Mouse (Mus musculus) forebrain, embryonic 13.5 days (tissue): ENCODE results near the gene 1810009A15Rik. TPM values are rescaled to one million over a fixed set of nuclear protein-coding genes. Genes with fewer than 3 reads are reported as not detected.
A peak's percentile ranks its signal among the peaks of the same experiment; 100 is the strongest.

Source experiments
- ATAC-seq: fragments of 200-750 bp; cut with Nextera tagmentation; 2 replicates; pipeline ENCODE4 v1.8.0; 2017
- H3K27ac ChIP-seq: fragments of 300-500 bp; sonication (generic); 2 replicates; pipeline ENCODE4 v1.5.1; 2015; ENCODE audit warnings: inconsistent platforms, mild to moderate bottlenecking, moderate library complexity
- H3K27me3 ChIP-seq: fragments of 300-500 bp; sonication (generic); 2 replicates; pipeline ENCODE4 v1.6.1; 2015; ENCODE audit warnings: mild to moderate bottlenecking, inconsistent platforms
- H3K36me3 ChIP-seq: fragments of 300-500 bp; sonication (generic); 2 replicates; pipeline ENCODE4 v1.6.1; 2015; ENCODE audit warnings: mild to moderate bottlenecking, inconsistent platforms; ENCODE audit not compliant: poor library complexity, severe bottlenecking
- H3K4me1 ChIP-seq: fragments of 300-500 bp; sonication (generic); 2 replicates; pipeline ENCODE4 v1.6.1; 2015; ENCODE audit warnings: inconsistent platforms
- H3K4me2 ChIP-seq: fragments of 300-500 bp; sonication (generic); 2 replicates; pipeline ENCODE4 v1.6.1; 2015; ENCODE audit warnings: inconsistent platforms, mild to moderate bottlenecking, moderate library complexity
- H3K4me3 ChIP-seq: fragments of 300-500 bp; sonication (generic); 2 replicates; pipeline ENCODE4 v1.5.1; 2015; ENCODE audit warnings: mild to moderate bottlenecking, inconsistent platforms
- H3K9ac ChIP-seq: fragments of 300-500 bp; sonication (generic); 2 replicates; pipeline ENCODE4 v1.6.1; 2015; ENCODE audit warnings: mild to moderate bottlenecking, inconsistent platforms
- H3K9me3 ChIP-seq: fragments of 300-500 bp; sonication (generic); replicated peaks from 2 replicates; pipeline ENCODE4 v1.6.1; 2016; ENCODE audit warnings: inconsistent platforms
- WGBS: fragments of 180-500 bp; shearing (Covaris S2); methylation state at CpG from one replicate; pipeline ENCODE4 v1.1.7; 2015; 5-methylcytosine and 5-hydroxymethylcytosine counted together
- microRNA-seq: library from miRNA; unstranded; fragments of <30 nt; microRNA quantifications from one replicate; pipeline ENCODE4, GENCODE M21; 2016
- polyA plus RNA-seq: library from polyadenylated mRNA; unstranded; fragments of >200 nt; fragmentation: Nextera tagmentation; extraction: Ambion mirVana; gene quantifications from 2 replicates; pipeline ENCODE4 v1.2.1, GENCODE M21; 2015

The 1810009A15Rik gene
- polyA plus RNA-seq, 1 experiment from 2014 or later: 97.7 TPM

DNA sequence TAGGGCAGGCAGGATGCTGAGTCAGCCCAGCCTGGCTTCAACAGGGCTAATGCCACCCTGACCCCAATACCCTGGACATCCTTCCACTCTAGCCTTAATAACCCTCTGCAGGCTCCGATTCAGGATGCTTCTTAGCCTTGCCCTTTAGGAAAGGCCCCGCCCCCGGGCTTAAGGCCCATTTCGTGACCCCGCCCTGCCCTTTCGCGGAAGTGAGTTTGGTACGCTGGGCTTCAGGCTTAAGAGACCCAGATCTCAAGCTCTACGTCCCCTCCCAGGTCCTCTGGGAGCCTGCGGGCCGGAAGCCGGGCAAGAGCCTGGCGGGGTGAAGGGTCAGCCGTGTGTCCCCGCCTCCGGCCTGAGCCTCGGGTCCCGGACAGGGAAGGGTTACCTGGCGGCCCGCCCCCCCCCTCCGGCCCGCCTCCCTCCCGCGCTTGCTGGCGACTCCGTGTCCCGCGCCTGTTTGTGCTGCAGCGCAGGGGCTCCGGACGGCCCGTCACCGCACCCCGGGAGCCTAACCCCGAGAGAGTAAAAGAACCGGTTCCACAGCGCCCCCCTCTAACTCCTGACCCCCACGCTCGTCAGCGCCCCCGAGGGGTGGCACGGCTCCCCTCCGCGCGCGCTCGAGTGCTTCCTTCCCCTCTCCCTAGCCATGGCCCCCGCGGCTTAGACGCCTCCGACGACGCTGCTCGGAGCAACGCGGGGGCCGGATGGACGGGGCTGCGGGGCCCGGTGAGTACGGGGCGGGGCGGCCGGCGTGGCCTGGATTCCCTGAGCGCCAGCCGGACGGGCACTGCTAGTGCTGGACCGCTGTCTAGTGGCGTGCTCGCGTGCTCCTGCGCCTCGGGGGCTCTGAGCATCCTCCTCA, 40.8 kb downstream of the 1810009A15Rik start, which contains the start of the genes Rom1 and Eml3:
TSS of gene Rom1 (minus strand) at position 133 of the 865 bp plus-strand sequence.
TSS of gene Eml3 (plus strand) at position 329 of the 865 bp plus-strand sequence.
- ATAC-seq: peak; percentile 58
- H3K9ac ChIP-seq: peak within 1 kb of the TSS; percentile 77
- no peak within 1 kb of the TSS; the same call in 1 of the 2 replicates for H3K27ac ChIP-seq

GRCm38 (mm10) chr19:8930117-8930516, 41.5 kb downstream of the 1810009A15Rik start:
- Histone ChIP-seq H3K4me3 (peak overlapping the region; percentile 56), H3K36me3 (peaks cover 44% of the 10 kb centered on the region), H3K9ac (peak overlapping the region; percentile 77), H3K4me2 (peak overlapping the region; percentile 76), H3K27me3 (peaks cover 11% of the 10 kb centered on the region), H3K4me1 (peaks cover 20% of the 10 kb centered on the region), H3K27ac (no peak overlapping the region), H3K9me3 (no peaks in the 10 kb centered on the region)
- 19% methylated on average over 11 of the region's 11 CpGs for WGBS
- peak; percentile 23; the same call in 1 of the 2 replicates for ATAC-seq

More for the DNA sequence above, 40.8 kb downstream of the 1810009A15Rik start, which contains the start of the genes Rom1 and Eml3:
- peak within 1 kb of the TSS; percentile 76 for H3K4me2 ChIP-seq
- WGBS: under 1% methylated on average over 68 of the region's 74 CpGs
- H3K36me3 ChIP-seq: peaks cover 44% of the 10 kb centered on the region
- peaks cover 11% of the 10 kb centered on the region for H3K27me3 ChIP-seq
- peaks cover 20% of the 10 kb centered on the region for H3K4me1 ChIP-seq
- no peaks in the 10 kb centered on the region for H3K9me3 ChIP-seq
- peak within 1 kb of the TSS; percentile 56 for H3K4me3 ChIP-seq

DNA sequence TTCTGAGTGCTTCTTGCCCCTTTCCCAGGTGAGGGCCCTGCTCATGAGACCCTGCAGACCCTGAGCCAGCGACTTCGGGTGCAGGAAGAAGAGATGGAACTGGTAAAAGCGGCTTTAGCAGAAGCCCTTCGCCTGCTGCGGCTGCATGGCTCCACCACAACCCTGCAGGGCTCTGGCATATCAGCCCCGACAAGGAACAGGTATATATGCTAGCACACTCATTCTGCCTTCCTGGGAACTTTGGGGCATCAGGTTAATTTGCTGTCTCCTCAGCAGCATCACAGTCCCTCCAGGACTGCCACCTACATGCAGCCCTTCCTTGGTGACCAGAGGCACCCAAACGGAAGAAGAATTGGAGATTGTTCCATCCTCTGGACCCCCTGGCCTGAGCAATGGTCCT, 42.1 kb downstream of the 1810009A15Rik start:
- Histone ChIP-seq H3K4me2 (peak overlapping the region; percentile 76), H3K4me3 (0 out of 2 replicates have a peak overlapping the region, but pooled peaks have one; percentile 56), H3K4me1 (peaks cover 20% of the 10 kb centered on the region), H3K27me3 (peaks cover 11% of the 10 kb centered on the region), H3K27ac (no peak overlapping the region), H3K9ac (peak overlapping the region; percentile 28; the same call in 1 of the 2 replicates), H3K36me3 (peaks cover 41% of the 10 kb centered on the region), H3K9me3 (no peaks in the 10 kb centered on the region)
- WGBS: 83% methylated on average over 7 of the region's 7 CpGs
- no peak for ATAC-seq

GRCm38 (mm10) chr19:8936736-8937135, 48.1 kb downstream of the 1810009A15Rik start:
- H3K4me2 ChIP-seq: no peak overlapping the region
- no peaks in the 10 kb centered on the region for H3K9me3 ChIP-seq
- H3K9ac ChIP-seq: no peak overlapping the region
- peaks cover 22% of the 10 kb centered on the region; the same call in 1 of the 2 replicates for H3K36me3 ChIP-seq
- H3K27ac ChIP-seq: no peak overlapping the region
- H3K27me3 ChIP-seq: no peaks in the 10 kb centered on the region
- H3K4me1 ChIP-seq: peaks cover 7% of the 10 kb centered on the region
- no peak overlapping the region for H3K4me3 ChIP-seq
- 88% methylated on average over 2 of the region's 2 CpGs for WGBS
- no peak for ATAC-seq

Small RNA genes within 50 kb of the gene (microRNA-seq; reads per million reads assigned to microRNA genes)
- 0.80 reads per million for gene Mir5136

Other genes with a start within 250 kb of the 1810009A15Rik start
- gene Chrm1, start 225.1 kb upstream of the 1810009A15Rik start, polyA plus RNA-seq: 0.94 and 1.3 TPM in 2 replicates
- gene Slc3a2, start 165.5 kb upstream of the 1810009A15Rik start, polyA plus RNA-seq: 135 and 143 TPM in 2 replicates
- 92.0 and 97.4 TPM in 2 replicates for gene Wdr74, start 153.0 kb upstream of the 1810009A15Rik start, polyA plus RNA-seq
- 1.9 and 3.7 TPM in 2 replicates for gene 1700092M07Rik, start 148.1 kb upstream of the 1810009A15Rik start, polyA plus RNA-seq
- gene Stx5a, start 147.4 kb upstream of the 1810009A15Rik start, polyA plus RNA-seq: 117 and 118 TPM in 2 replicates
- gene Nxf1, start 131.8 kb upstream of the 1810009A15Rik start, polyA plus RNA-seq: 194 and 211 TPM in 2 replicates
- 260 and 261 TPM in 2 replicates for gene Tmem223, start 117.9 kb upstream of the 1810009A15Rik start, polyA plus RNA-seq
- gene Tmem179b, start 114.4 kb upstream of the 1810009A15Rik start, polyA plus RNA-seq: 35.9 and 36.5 TPM in 2 replicates
- 30.1 and 33.0 TPM in 2 replicates for gene Taf6l, start 102.4 kb upstream of the 1810009A15Rik start, polyA plus RNA-seq
- 174 and 190 TPM in 2 replicates for gene Polr2g, start 90.3 kb upstream of the 1810009A15Rik start, polyA plus RNA-seq
- gene Zbtb3, start 86.3 kb upstream of the 1810009A15Rik start, polyA plus RNA-seq: 7.9 and 8.5 TPM in 2 replicates
- 86.1 and 89.1 TPM in 2 replicates for gene Ttc9c, start 69.5 kb upstream of the 1810009A15Rik start, polyA plus RNA-seq
- gene Hnrnpul2, start 68.8 kb upstream of the 1810009A15Rik start, polyA plus RNA-seq: 6.4 and 6.8 TPM in 2 replicates
- not detected in 2 replicates for gene AC129217.1, start 59.1 kb upstream of the 1810009A15Rik start, polyA plus RNA-seq
- 66.9 and 72.1 TPM in 2 replicates for gene Bscl2, start 51.4 kb upstream of the 1810009A15Rik start, polyA plus RNA-seq
- 198 and 204 TPM in 2 replicates for gene Gng3, start 49.7 kb upstream of the 1810009A15Rik start, polyA plus RNA-seq
- gene Lrrn4cl, start 38.1 kb upstream of the 1810009A15Rik start, polyA plus RNA-seq: 0.28 and 0.39 TPM in 2 replicates
- gene Ubxn1, start 17.4 kb upstream of the 1810009A15Rik start, polyA plus RNA-seq: 188 and 194 TPM in 2 replicates
- gene Uqcc3, start 7.9 kb upstream of the 1810009A15Rik start, polyA plus RNA-seq: 61.8 and 64.6 TPM in 2 replicates
- gene Lbhd1, start 5.1 kb upstream of the 1810009A15Rik start, polyA plus RNA-seq: 73.6 and 85.7 TPM in 2 replicates
- gene Gm49403, start 4.9 kb upstream of the 1810009A15Rik start, polyA plus RNA-seq: not detected in 2 replicates
- gene Gm49416, start 73 bp downstream of the 1810009A15Rik start, polyA plus RNA-seq: not detected in 2 replicates
- gene Ints5, start 4.2 kb downstream of the 1810009A15Rik start, polyA plus RNA-seq: 37.9 and 44.5 TPM in 2 replicates
- gene Ganab, start 9.2 kb downstream of the 1810009A15Rik start, polyA plus RNA-seq: 83.6 and 91.5 TPM in 2 replicates
- 66.4 and 69.5 TPM in 2 replicates for gene B3gat3, start 31.5 kb downstream of the 1810009A15Rik start, polyA plus RNA-seq
- 1.2 and 1.3 TPM in 2 replicates for gene Rom1, start 40.5 kb downstream of the 1810009A15Rik start, polyA plus RNA-seq
- gene Eml3, start 40.7 kb downstream of the 1810009A15Rik start, polyA plus RNA-seq: 8.9 and 9.6 TPM in 2 replicates
- gene Mta2, start 53.0 kb downstream of the 1810009A15Rik start, polyA plus RNA-seq: 178 and 180 TPM in 2 replicates
- gene Tut1, start 65.0 kb downstream of the 1810009A15Rik start, polyA plus RNA-seq: 35.3 and 36.7 TPM in 2 replicates
- gene Eef1g, start 78.2 kb downstream of the 1810009A15Rik start, polyA plus RNA-seq: 369 and 373 TPM in 2 replicates
- gene Ahnak, start 100.4 kb downstream of the 1810009A15Rik start, polyA plus RNA-seq: 2.8 and 3.0 TPM in 2 replicates
- not detected in 2 replicates for gene Scgb1a1, start 199.1 kb downstream of the 1810009A15Rik start, polyA plus RNA-seq
- 28.7 and 29.4 TPM in 2 replicates for gene Asrgl1, start 246.8 kb downstream of the 1810009A15Rik start, polyA plus RNA-seq